Mouse (Mus musculus) G1E (cell line): ENCODE data around the gene AI481877.
A peak's percentile ranks its signal among the peaks of the same experiment; 100 is the strongest.

Source experiments
- CTCF ChIP-seq: IDR thresholded peaks from 2 replicates; pipeline ENCODE4 v1.5.1; 2012; ENCODE audit warnings: low read depth, low read length, inconsistent platforms, mixed read lengths
- GATA1 ChIP-seq: IDR thresholded peaks from 2 replicates; pipeline ENCODE4 v1.6.1; 2012; ENCODE audit warnings: borderline replicate concordance, low read length, inconsistent platforms, mixed read lengths

DNA sequence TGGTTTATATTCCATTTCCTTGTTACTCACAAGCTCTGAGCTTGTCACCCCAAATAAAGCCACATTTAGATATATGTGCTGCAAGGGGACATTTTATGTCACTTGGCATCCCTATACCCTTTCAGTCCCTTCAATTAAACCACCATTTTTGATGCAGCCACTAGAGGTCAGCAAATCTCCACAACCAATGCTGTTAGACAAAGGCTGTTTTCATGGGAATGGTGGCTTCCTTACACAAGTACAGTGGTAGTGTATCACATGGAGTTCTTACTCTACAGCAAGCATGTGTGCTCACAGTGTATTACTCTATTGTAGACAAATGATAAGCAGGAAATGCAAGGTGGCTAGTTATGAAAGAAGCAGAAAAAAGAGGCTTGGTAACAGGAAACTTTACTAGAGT lies 42.4 kb downstream of the AI481877 start:
- TF ChIP-seq CTCF (peak; percentile 83), GATA1 (no peak)
